In genomic region chr9:61666761-61667332, GRCm38 (mm10) we compare ENCODE assay signal across 24 mouse cellular contexts.
A peak's percentile ranks its signal among the peaks of the same experiment; 100 is the strongest.
DNase-seq lines count a peak whose midpoint lies in the region; ATAC-seq and TF ChIP-seq lines count a peak whose summit lies in the region.
"Had no signal": no experiment of that assay in that cellular context is flagged by ENCODE, and none has a peak within 500 bp of the region (broad histone marks: within the 10 kb centered on the region; RNA-seq: fewer than 3 reads in every experiment).

No protein-coding gene starts in this region.

- no peak overlapping the region for H3K4me3 ChIP-seq in forebrain, embryonic 10.5 days
- H3K4me3 ChIP-seq in forebrain, embryonic 13.5 days: no peak overlapping the region
- no peak overlapping the region for H3K4me3 ChIP-seq in spleen, adult 2 months (ENCODE audit: extremely low read depth, insufficient read depth, insufficient read length)
- no peak overlapping the region for H3K4me3 ChIP-seq in ES-Bruce4 (ENCODE audit: low read depth, low read length)
- no peak overlapping the region for H3K4me3 ChIP-seq in neural tube, embryonic 15.5 days (replicated peaks)
- H3K4me3 ChIP-seq: embryonic facial prominence, embryonic 12.5 days; embryonic facial prominence, embryonic 15.5 days; forebrain, embryonic 12.5 days; heart, adult 2 months; heart, embryonic 10.5 days; heart, embryonic 13.5 days; hindbrain, embryonic 12.5 days; hindbrain, embryonic 15.5 days had no signal

- TF ChIP-seq POLR2A in spleen, adult 2 months (IDR thresholded peaks at IDR 0.05; ENCODE audit: low read depth, low read length): no peak
- no peak for TF ChIP-seq POLR2A in ES-Bruce4 (IDR thresholded peaks at IDR 0.05; ENCODE audit: insufficient read depth, low read length)

- no peaks in the 10 kb centered on the region; the same call in 1 of the 2 replicates for H3K27me3 ChIP-seq in forebrain, embryonic 10.5 days (ENCODE audit: poor library complexity, severe bottlenecking)
- H3K27me3 ChIP-seq in forebrain, embryonic 13.5 days: no peaks in the 10 kb centered on the region
- no peaks in the 10 kb centered on the region for H3K27me3 ChIP-seq in spleen, adult 2 months (ENCODE audit: control insufficient read depth, insufficient read depth, low read length)
- H3K27me3 ChIP-seq in ES-Bruce4 (ENCODE audit: control insufficient read depth, insufficient read depth, low read length, poor library complexity, severe bottlenecking): no peaks in the 10 kb centered on the region
- peaks cover 4% of the 10 kb centered on the region for H3K27me3 ChIP-seq in neural tube, embryonic 15.5 days (replicated peaks)
- H3K27me3 ChIP-seq: embryonic facial prominence, embryonic 12.5 days; hindbrain, embryonic 12.5 days; hindbrain, embryonic 15.5 days; Patski had no signal

- H3K4me2 ChIP-seq in forebrain, embryonic 13.5 days: no peak overlapping the region
- no peak overlapping the region for H3K4me2 ChIP-seq in neural tube, embryonic 15.5 days
- H3K4me2 ChIP-seq: embryonic facial prominence, embryonic 12.5 days; embryonic facial prominence, embryonic 15.5 days; forebrain, embryonic 12.5 days; heart, embryonic 13.5 days; hindbrain, embryonic 12.5 days; hindbrain, embryonic 15.5 days had no signal

- H3K9ac ChIP-seq in forebrain, embryonic 13.5 days: no peak overlapping the region
- no peak overlapping the region for H3K9ac ChIP-seq in ES-Bruce4 (ENCODE audit: low read depth, poor library complexity, severe bottlenecking)
- H3K9ac ChIP-seq in neural tube, embryonic 15.5 days (replicated peaks): no peak overlapping the region
- H3K9ac ChIP-seq: embryonic facial prominence, embryonic 12.5 days; embryonic facial prominence, embryonic 15.5 days; forebrain, embryonic 12.5 days; heart, embryonic 13.5 days; hindbrain, embryonic 12.5 days; hindbrain, embryonic 15.5 days had no signal

- TF ChIP-seq CTCF in spleen, adult 2 months (IDR thresholded peaks at IDR 0.05; ENCODE audit: extremely low read depth, insufficient read depth, insufficient read length, insufficient replicate concordance): no peak
- no peak for TF ChIP-seq CTCF in ES-Bruce4 (IDR thresholded peaks at IDR 0.05; ENCODE audit: low read depth, low read length)

- H3K27ac ChIP-seq in forebrain, embryonic 10.5 days: 0 out of 2 replicates have a peak overlapping the region, but pooled peaks have one; percentile 1
- H3K27ac ChIP-seq in forebrain, embryonic 13.5 days: no peak overlapping the region
- peak overlapping the region; percentile 71 for H3K27ac ChIP-seq in spleen, adult 2 months (ENCODE audit: insufficient read depth, low read length)
- H3K27ac ChIP-seq in ES-Bruce4 (ENCODE audit: insufficient read depth, low read length): peak overlapping the region; percentile 93
- H3K27ac ChIP-seq in neural tube, embryonic 15.5 days (replicated peaks): no peak overlapping the region
- H3K27ac ChIP-seq: embryonic facial prominence, embryonic 12.5 days; embryonic facial prominence, embryonic 15.5 days; forebrain, embryonic 12.5 days; heart, adult 2 months; heart, embryonic 10.5 days; heart, embryonic 13.5 days; hindbrain, embryonic 12.5 days; hindbrain, embryonic 15.5 days had no signal

- H3K36me3 ChIP-seq in forebrain, embryonic 10.5 days (replicated peaks): no peaks in the 10 kb centered on the region
- no peaks in the 10 kb centered on the region for H3K36me3 ChIP-seq in forebrain, embryonic 13.5 days (ENCODE audit: poor library complexity, severe bottlenecking)
- H3K36me3 ChIP-seq in spleen, adult 2 months (ENCODE audit: control insufficient read depth, insufficient read depth, low read length): no peaks in the 10 kb centered on the region
- no peaks in the 10 kb centered on the region for H3K36me3 ChIP-seq in ES-Bruce4 (ENCODE audit: control insufficient read depth, insufficient read depth, low read length, poor library complexity, severe bottlenecking)
- no peaks in the 10 kb centered on the region for H3K36me3 ChIP-seq in neural tube, embryonic 15.5 days
- H3K36me3 ChIP-seq: embryonic facial prominence, embryonic 12.5 days; embryonic facial prominence, embryonic 15.5 days; forebrain, embryonic 12.5 days; heart, embryonic 10.5 days; heart, embryonic 13.5 days; hindbrain, embryonic 12.5 days; hindbrain, embryonic 15.5 days had no signal

- no peak for DNase-seq in forebrain, embryonic 10.5 days (ENCODE audit: extremely low spot score, low spot score)
- DNase-seq in spleen, adult 2 months (ENCODE audit: low read depth in 1 of 2, low spot score in 2 of 2): no peak
- DNase-seq in spleen, postnatal 36 days (ENCODE audit: low spot score in 2 of 2): no peak
- DNase-seq in naive thymus-derived CD4-positive, alpha-beta T cell, adult 2 months (ENCODE audit: low read depth): peak; percentile 37
- no peak for DNase-seq in thymus, adult 18-20 months
- DNase-seq: cerebellum, adult 11 months; cerebellum, adult 2 months; cerebellum, adult 9-11 months; cerebellum, postnatal 25 days; gastrocnemius, postnatal 10 days; gastrocnemius, postnatal 36 days had no signal

- peaks cover 7% of the 10 kb centered on the region; the same call in 1 of the 2 replicates for H3K9me3 ChIP-seq in forebrain, embryonic 10.5 days
- peaks cover 6% of the 10 kb centered on the region; the same call in 1 of the 2 replicates for H3K9me3 ChIP-seq in forebrain, embryonic 13.5 days (replicated peaks)
- no peaks in the 10 kb centered on the region for H3K9me3 ChIP-seq in ES-Bruce4 (replicated peaks; ENCODE audit: control insufficient read depth, insufficient read depth, low read length, poor library complexity, severe bottlenecking)
- H3K9me3 ChIP-seq in neural tube, embryonic 15.5 days (replicated peaks): no peaks in the 10 kb centered on the region
- H3K9me3 ChIP-seq: embryonic facial prominence, embryonic 12.5 days; embryonic facial prominence, embryonic 15.5 days; forebrain, embryonic 12.5 days; heart, embryonic 10.5 days; heart, embryonic 13.5 days; hindbrain, embryonic 12.5 days had no signal

- peaks cover 15% of the 10 kb centered on the region for H3K4me1 ChIP-seq in forebrain, embryonic 10.5 days
- H3K4me1 ChIP-seq in forebrain, embryonic 13.5 days: peaks cover 6% of the 10 kb centered on the region; the same call in 1 of the 2 replicates
- H3K4me1 ChIP-seq in spleen, adult 2 months (ENCODE audit: control insufficient read depth, insufficient read depth, insufficient read length): peaks cover 59% of the 10 kb centered on the region
- peaks cover 14% of the 10 kb centered on the region for H3K4me1 ChIP-seq in ES-Bruce4 (ENCODE audit: control insufficient read depth, insufficient read depth, low read length)
- H3K4me1 ChIP-seq in neural tube, embryonic 15.5 days: no peaks in the 10 kb centered on the region
- H3K4me1 ChIP-seq: hindbrain, embryonic 15.5 days had no signal

- 85% methylated on average over 3 of the region's 3 CpGs for WGBS in forebrain, embryonic 10.5 days
- 89% methylated on average over 3 of the region's 3 CpGs for WGBS in forebrain, embryonic 13.5 days
- 73% methylated on average over 3 of the region's 3 CpGs for WGBS in spleen, adult 2 months
- 96% methylated on average over 3 of the region's 3 CpGs for WGBS in neural tube, embryonic 15.5 days

- no peak for ATAC-seq in forebrain, embryonic 13.5 days
- no peak for ATAC-seq in neural tube, embryonic 15.5 days (ENCODE audit: low FRiP score)
- ATAC-seq: forebrain, embryonic 16.5 days; Patski had no signal

- TF ChIP-seq EP300 in ES-Bruce4 (IDR thresholded peaks at IDR 0.05; ENCODE audit: insufficient read depth, low read depth, low read length): no peak

Comparison
In these comparisons a context has a peak if more than half of its experiments do, and no peak if none do; other contexts are left out.
1. H3K27ac ChIP-seq: peak in forebrain, embryonic 10.5 days (single experiment), spleen, adult 2 months (single experiment) and ES-Bruce4 (single experiment); none in forebrain, embryonic 13.5 days (single experiment) and neural tube, embryonic 15.5 days (single experiment).